Mouse (Mus musculus) forelimb bud, embryonic 11.5 days (tissue): ENCODE results near the gene Rnf207.

Experiments
- DNase-seq: peaks from one replicate; pipeline ENCODE4 v3.0.0-alpha.2; 2012; ENCODE audit warnings: low read depth, low spot score

The Rnf207 gene

GRCm38 (mm10) chr4:152328691-152329090 is 9.9 kb upstream of the Rnf207 start:
- DNase-seq, result peak; percentile 46

- DNase-seq, result no peak
Measured at GRCm38 (mm10) chr4:152326543-152326942, 7.8 kb upstream of the Rnf207 start.

- DNase-seq, result peak; percentile 98
Measured at GRCm38 (mm10) chr4:152325574-152326411, 7.0 kb upstream of the Rnf207 start, which contains the start of gene Rpl22. TSS of gene Rpl22 (plus strand) at chr4:152325742.

GRCm38 (mm10) chr4:152324641-152325562 is 6.1 kb upstream of the Rnf207 start:
- no peak for DNase-seq

- DNase-seq, result no peak
Measured at GRCm38 (mm10) chr4:152321464-152321863, 2.7 kb upstream of the Rnf207 start.

GRCm38 (mm10) chr4:152317631-152318033 is 1.2 kb downstream of the Rnf207 start:
- DNase-seq, result no peak

GRCm38 (mm10) chr4:152315498-152316213 is 3.1 kb downstream of the Rnf207 start:
- DNase-seq, result no peak

- no peak for DNase-seq
Measured at GRCm38 (mm10) chr4:152313934-152314333, 4.9 kb downstream of the Rnf207 start.

GRCm38 (mm10) chr4:152313211-152313632 is 5.6 kb downstream of the Rnf207 start:
- no peak for DNase-seq

- no peak for DNase-seq
Measured at GRCm38 (mm10) chr4:152312186-152312585, 6.6 kb downstream of the Rnf207 start.

- no peak for DNase-seq
Measured at GRCm38 (mm10) chr4:152307542-152307941, 11.3 kb downstream of the Rnf207 start.

GRCm38 (mm10) chr4:152305991-152306390 is 12.8 kb downstream of the Rnf207 start:
- DNase-seq, result no peak

GRCm38 (mm10) chr4:152304685-152305084 is 14.1 kb downstream of the Rnf207 start:
- DNase-seq, result no peak

- no peak for DNase-seq
Measured at GRCm38 (mm10) chr4:152303172-152303571, 15.6 kb downstream of the Rnf207 start.

GRCm38 (mm10) chr4:152302012-152302411 is 16.8 kb downstream of the Rnf207 start:
- DNase-seq, result no peak

GRCm38 (mm10) chr4:152300375-152300774 is 18.4 kb downstream of the Rnf207 start:
- DNase-seq, result no peak

- no peak for DNase-seq
Measured at GRCm38 (mm10) chr4:152298836-152299235, 20.0 kb downstream of the Rnf207 start.

GRCm38 (mm10) chr4:152296874-152297861 is 21.6 kb downstream of the Rnf207 start, which contains the start of gene Icmt:
TSS of gene Icmt (plus strand) at chr4:152297227.
- DNase-seq, result peak; percentile 98

GRCm38 (mm10) chr4:152296371-152296770 is 22.4 kb downstream of the Rnf207 start:
- DNase-seq, result no peak

- no peak for DNase-seq
Measured at GRCm38 (mm10) chr4:152295916-152296315, 22.9 kb downstream of the Rnf207 start.
